Mouse (Mus musculus) erythroblast, embryonic 14.5 days (primary cell): Measurements from ENCODE around the gene Dok3.

Experiments used
- GATA1 ChIP-seq: IDR thresholded peaks from 2 replicates; pipeline ENCODE4 v1.6.1; 2012; ENCODE audit warnings: low read length, inconsistent platforms, mixed read lengths
- TAL1 ChIP-seq: IDR thresholded peaks from 3 replicates; pipeline ENCODE4 v1.6.1; 2012; ENCODE audit warnings: low read length, inconsistent platforms, mixed read lengths

DNA sequence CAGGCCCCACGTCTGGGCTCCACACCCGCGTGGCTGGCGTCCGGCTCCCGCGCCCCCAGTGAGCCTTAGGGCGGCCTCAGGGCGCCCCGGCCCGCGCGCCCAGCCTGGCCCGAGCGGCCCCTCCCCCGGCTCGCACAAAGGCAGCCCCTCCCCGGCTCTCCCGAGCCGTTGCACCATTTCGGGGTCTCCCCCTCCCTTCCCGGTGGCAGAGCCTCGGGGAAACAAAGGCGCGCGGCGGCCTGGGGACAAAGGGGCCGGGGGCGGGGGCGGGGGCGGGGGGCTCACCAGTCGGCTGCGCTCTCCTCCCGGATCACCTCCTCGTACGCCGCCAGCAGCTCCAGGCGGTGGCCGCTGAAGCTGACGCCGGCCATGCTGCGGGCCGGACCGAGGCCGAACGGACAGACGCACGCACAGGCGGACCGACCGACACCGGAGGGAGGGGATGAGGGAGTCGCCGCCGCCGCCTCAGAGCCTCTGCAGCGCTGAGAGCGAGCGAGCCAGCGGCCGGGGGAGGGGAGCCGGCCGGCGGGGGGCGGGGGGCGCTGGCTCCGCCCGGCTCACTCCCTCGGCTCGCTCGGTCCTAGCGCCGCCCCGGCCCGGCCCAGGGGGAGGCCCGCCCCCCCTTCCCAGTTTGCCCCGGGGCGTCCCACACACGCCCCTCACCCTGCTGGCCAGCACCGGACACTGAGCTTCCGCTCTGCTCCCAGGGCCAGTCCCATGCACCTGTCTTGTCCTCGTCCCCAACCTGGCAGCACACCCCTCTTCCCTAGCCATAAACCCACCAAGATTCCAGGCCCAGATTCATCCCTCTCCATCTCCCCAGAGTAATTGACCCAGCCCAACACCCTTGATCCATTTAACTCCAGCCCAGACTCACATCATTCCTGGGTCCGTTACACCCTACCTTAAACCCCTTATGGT lies 41.3 kb downstream of the Dok3 start, which contains the start of gene Dbn1:
- TF ChIP-seq TAL1 (no peak), GATA1 (no peak)
